Mouse (Mus musculus) kidney, adult 2 months (tissue): ENCODE measurements around the gene Dusp2.

Source experiments
- CTCF ChIP-seq: fragments of 200-500 bp; conservative IDR thresholded peaks from 2 replicates; pipeline ENCODE4 v1.5.1; 2011; ENCODE audit warnings: low read depth, mild to moderate bottlenecking, control low read depth, low read length, moderate library complexity, mixed read lengths; ENCODE audit not compliant: insufficient read depth, insufficient read length
- POLR2A ChIP-seq: fragments of 200-500 bp; IDR thresholded peaks from one replicate; pipeline ENCODE4 v1.6.1; 2011; ENCODE audit warnings: low read depth, low read length, control low read depth

DNA sequence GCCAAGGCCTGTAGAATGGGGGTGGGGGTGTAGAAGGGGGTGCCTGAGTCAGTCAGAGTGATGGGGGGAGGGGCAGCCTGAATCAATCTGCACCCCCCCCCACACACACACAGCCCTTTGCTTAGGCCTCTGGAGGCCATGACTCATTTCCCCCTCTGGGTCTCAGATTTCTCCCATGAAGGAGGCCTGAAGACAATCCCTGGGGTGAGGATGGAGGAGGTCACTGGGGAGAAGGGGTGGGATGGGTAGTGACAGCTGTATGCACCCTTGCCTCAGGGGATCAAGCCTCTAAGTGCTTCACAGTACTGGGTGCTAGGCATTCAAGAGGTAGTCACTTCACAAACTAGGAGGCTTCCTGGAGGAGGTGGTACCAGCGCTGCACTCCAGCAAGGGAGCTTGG lies 12.3 kb upstream of the Dusp2 start:
- TF ChIP-seq CTCF (no peak), POLR2A (no peak)
